Mouse (Mus musculus) CH12.LX (cell line): ENCODE measurements at regions not wholly inside any gene's neighbourhood (a gene's known extent, or its start where the extent isn't known, plus 50 kb on each side); places are given as distances from the start of the nearest gene placed in this dataset.

Experiments used
- DNase-seq: peaks from one replicate; pipeline ENCODE4 v3.0.0-alpha.2; 2013; ENCODE audit errors: extremely low read depth
- H3K27ac ChIP-seq: 2 replicates; pipeline ENCODE4 v1.5.1; 2012; ENCODE audit warnings: low read depth, mild to moderate bottlenecking, control low read depth, moderate library complexity; ENCODE audit not compliant: insufficient read depth
- H3K27me3 ChIP-seq: replicated peaks from 2 replicates; pipeline ENCODE3; 2012; ENCODE audit warnings: inconsistent platforms
- H3K36me3 ChIP-seq, 2 experiments: replicated peaks in 1 of 2; 2 replicates each; pipeline versions ENCODE3 to v1.6.1; 2012; ENCODE audit warnings: inconsistent platforms in 1 of 2, low read length in 1 of 2, mild to moderate bottlenecking in 1 of 2, mixed read lengths in 1 of 2, moderate library complexity in 1 of 2; ENCODE audit not compliant: control insufficient read depth in 1 of 2, insufficient read depth in 1 of 2
- H3K4me1 ChIP-seq, 2 experiments: 2 replicates each; pipeline ENCODE4 v1.6.1; 2012; ENCODE audit warnings: inconsistent platforms in 1 of 2, moderate library complexity in 1 of 2; ENCODE audit not compliant: insufficient read depth in 2 of 2, control insufficient read depth in 1 of 2
- H3K4me2 ChIP-seq: 2 replicates; pipeline ENCODE4 v1.6.1; 2012; ENCODE audit warnings: low read depth, mild to moderate bottlenecking, control low read depth; ENCODE audit not compliant: poor library complexity, insufficient read depth, severe bottlenecking
- H3K4me3 ChIP-seq, 3 experiments: fragments of 150-350 bp in 1 of 3; sonication (generic) in 1 of 3; replicated peaks in 1 of 3; 2 replicates each; pipeline versions ENCODE3 to v1.5.1; 2011 to 2012; ENCODE audit warnings: low read depth in 2 of 3, low read length in 2 of 3, mild to moderate bottlenecking in 2 of 3, moderate library complexity in 2 of 3, control low read depth in 1 of 3, improper control_type of control experiment in 1 of 3, inconsistent platforms in 1 of 3, mixed read lengths in 1 of 3; ENCODE audit not compliant: poor library complexity in 1 of 3
- H3K79me2 ChIP-seq: replicated peaks from 2 replicates; pipeline ENCODE4 v1.6.1; 2012; ENCODE audit warnings: mild to moderate bottlenecking, moderate library complexity; ENCODE audit not compliant: control insufficient read depth, poor library complexity, insufficient read depth, severe bottlenecking; ENCODE audit errors: extremely low read depth
- H3K9ac ChIP-seq: 2 replicates; pipeline ENCODE4 v1.6.1; 2012; ENCODE audit warnings: low read depth, mild to moderate bottlenecking, control low read depth, moderate library complexity; ENCODE audit not compliant: insufficient read depth
- H3K9me3 ChIP-seq: replicated peaks from 2 replicates; pipeline ENCODE3; 2012; ENCODE audit warnings: low read length, inconsistent platforms, mixed read lengths
- CHD1 ChIP-seq: IDR thresholded peaks from 2 replicates; pipeline ENCODE4 v1.6.1; 2012; ENCODE audit warnings: low read depth, low read length, improper control_type of control experiment, inconsistent platforms
- CHD2 ChIP-seq: IDR thresholded peaks from 2 replicates; pipeline ENCODE4 v1.6.1; 2011; ENCODE audit warnings: low read length, improper control_type of control experiment
- CTCF ChIP-seq, 2 experiments: IDR thresholded peaks in 1 of 2; conservative IDR thresholded peaks in 1 of 2; 2 replicates each; pipeline ENCODE4 v1.5.1; 2011 to 2012; ENCODE audit warnings: low read depth in 2 of 2, low read length in 2 of 2, improper control_type of control experiment in 1 of 2, inconsistent platforms in 1 of 2, mild to moderate bottlenecking in 1 of 2, moderate library complexity in 1 of 2
- ETS1 ChIP-seq: conservative IDR thresholded peaks from 2 replicates; pipeline ENCODE4 v1.6.1; 2012; ENCODE audit warnings: low read depth, mild to moderate bottlenecking, inconsistent platforms, low read length, improper control_type of control experiment, moderate library complexity
- HCFC1 ChIP-seq: IDR thresholded peaks from 2 replicates; pipeline ENCODE4 v1.6.1; 2012; ENCODE audit warnings: low read depth, mild to moderate bottlenecking, inconsistent platforms, low read length, improper control_type of control experiment
- MAZ ChIP-seq: IDR thresholded peaks from 2 replicates; pipeline ENCODE4 v1.6.1; 2012; ENCODE audit warnings: low read depth, mild to moderate bottlenecking, inconsistent platforms, low read length, improper control_type of control experiment, moderate library complexity
- MEF2A ChIP-seq: IDR thresholded peaks from 2 replicates; pipeline ENCODE4 v1.6.1; 2014; ENCODE audit warnings: low read depth, mild to moderate bottlenecking, inconsistent platforms, low read length, improper control_type of control experiment, borderline replicate concordance
- MXI1 ChIP-seq: IDR thresholded peaks from 2 replicates; pipeline ENCODE4 v1.6.1; 2011; ENCODE audit warnings: mild to moderate bottlenecking, low read depth, low read length, improper control_type of control experiment
- NELFE ChIP-seq: IDR thresholded peaks from 2 replicates; pipeline ENCODE4 v1.6.1; 2011; ENCODE audit warnings: low read depth, low read length, improper control_type of control experiment
- NRF1 ChIP-seq: IDR thresholded peaks from 2 replicates; pipeline ENCODE4 v1.6.1; 2014; ENCODE audit warnings: low read depth, mild to moderate bottlenecking, inconsistent platforms, low read length, improper control_type of control experiment, moderate library complexity
- PAX5 ChIP-seq: IDR thresholded peaks from 2 replicates; pipeline ENCODE4 v1.6.1; 2012; ENCODE audit warnings: low read length, inconsistent platforms, mixed read lengths
- POLR2A ChIP-seq: IDR thresholded peaks from 2 replicates; pipeline ENCODE4 v1.6.1; 2011; ENCODE audit warnings: low read depth, mild to moderate bottlenecking, improper control_type of control experiment, low read length
- RCOR1 ChIP-seq: conservative IDR thresholded peaks from 2 replicates; pipeline ENCODE4 v1.6.1; 2012; ENCODE audit warnings: low read depth, mild to moderate bottlenecking, inconsistent platforms, low read length, improper control_type of control experiment
- SMC3 ChIP-seq: IDR thresholded peaks from 2 replicates; pipeline ENCODE4 v1.6.1; 2011; ENCODE audit warnings: low read depth, low read length, improper control_type of control experiment
- UBTF ChIP-seq: IDR thresholded peaks from 2 replicates; pipeline ENCODE4 v1.6.1; 2012; ENCODE audit warnings: low read depth, mild to moderate bottlenecking, inconsistent platforms, low read length, improper control_type of control experiment, moderate library complexity
- USF1 ChIP-seq: IDR thresholded peaks from 2 replicates; pipeline ENCODE4 v1.6.1; 2014; ENCODE audit warnings: low read depth, mild to moderate bottlenecking, inconsistent platforms, low read length, improper control_type of control experiment
- ZMIZ1 ChIP-seq: IDR thresholded peaks from 2 replicates; pipeline ENCODE4 v1.6.1; 2012; ENCODE audit warnings: low read depth, mild to moderate bottlenecking, inconsistent platforms, low read length, improper control_type of control experiment
- ZNF384 ChIP-seq: IDR thresholded peaks from 2 replicates; pipeline ENCODE4 v1.6.1; 2012; ENCODE audit warnings: low read depth, low read length, improper control_type of control experiment, inconsistent platforms
- dilution Hi-C: fragments of 300-500 bp; cut with MboI; formaldehyde crosslinking; loops from 2 replicates; pipeline ENCODE4 v1.14.3; 2020; ENCODE audit warnings: low sequenced_read_pairs; ENCODE audit not compliant: extremely low pct_unique_long_range_greater_than_20kb, extremely low pct_ligation_motif_present
- in situ Hi-C: fragments of 300-500 bp; cut with MboI; formaldehyde crosslinking; loops from 3 replicates; pipeline ENCODE4 v1.14.3; 2019; ENCODE audit warnings: low sequenced_read_pairs, low pct_ligation_motif_present, low pct_unique_long_range_greater_than_20kb, mixed read lengths

- H3K9me3 ChIP-seq: peaks cover 27% of the 10 kb centered on the region
- no peak overlapping the region for H3K9ac ChIP-seq
- no peak overlapping the region for H3K4me2 ChIP-seq
- H3K4me1 ChIP-seq: no peaks in the 10 kb centered on the region
- no peak overlapping the region for H3K4me3 ChIP-seq
- in situ Hi-C loops: no loop called here
- H3K36me3 ChIP-seq: no peaks in the 10 kb centered on the region
- dilution Hi-C loops: no loop called here
- no peaks in the 10 kb centered on the region for H3K27me3 ChIP-seq
- TF ChIP-seq ZMIZ1 (no peak), POLR2A (no peak), CHD1 (no peak), SMC3 (no peak), USF1 (no peak), ZNF384 (no peak), MEF2A (no peak), UBTF (no peak), CHD2 (no peak), NRF1 (no peak), PAX5 (no peak), MAZ (no peak), CTCF (conservative IDR thresholded peaks at IDR 0.05 in 1 of 2, IDR thresholded peaks at IDR 0.05 in 1 of 2; ENCODE audit: low read depth in 2 of 2, low read length in 2 of 2) (no peak), ETS1 (no peak)
- no peak overlapping the region for H3K27ac ChIP-seq
- DNase-seq: no peak
- H3K79me2 ChIP-seq: no peaks in the 10 kb centered on the region
These were observed 315.4 kb upstream of the Dnajc24 start for GRCm38 (mm10) chr2:106318695-106319266.

GRCm38 (mm10) chr2:106346781-106347180 is 343.4 kb upstream of the Dnajc24 start:
- TF ChIP-seq SMC3 (no peak), HCFC1 (no peak), NELFE (no peak), RCOR1 (no peak), MXI1 (no peak)
- Histone ChIP-seq H3K9ac (no peak overlapping the region), H3K4me3 (no peak overlapping the region), H3K4me1 (no peaks in the 10 kb centered on the region), H3K9me3 (peaks cover 57% of the 10 kb centered on the region), H3K27ac (no peak overlapping the region), H3K4me2 (no peak overlapping the region), H3K27me3 (no peaks in the 10 kb centered on the region), H3K79me2 (no peaks in the 10 kb centered on the region), H3K36me3 (no peaks in the 10 kb centered on the region)
- no peak for DNase-seq
- dilution Hi-C loops: no loop called here
- in situ Hi-C loops: no loop called here
